9 mouse cellular contexts compared by ENCODE assay signal in genomic region chr9:66732791-66733691, GRCm38 (mm10). TPM values are rescaled to one million over a fixed set of nuclear protein-coding genes. Genes with fewer than 3 reads are reported as not detected.
DNase-seq lines count a peak whose midpoint lies in the region; ATAC-seq and TF ChIP-seq lines count a peak whose summit lies in the region.
"Had no signal": no experiment of that assay in that cellular context is flagged by ENCODE, and none has a peak within 500 bp of the region (broad histone marks: within the 10 kb centered on the region; RNA-seq: fewer than 3 reads in every experiment).

No protein-coding gene starts in this region.

- no peak for TF ChIP-seq CTCF in thymus, adult 2 months (IDR thresholded peaks at IDR 0.05; ENCODE audit: borderline replicate concordance, control insufficient read depth, extremely low read depth, insufficient read depth, low read length, poor library complexity)

- peak; percentile 16 for DNase-seq in embryo, embryonic 10 days (ENCODE audit: low spot score)
- DNase-seq in embryo, embryonic 9.5 days (ENCODE audit: extremely low spot score), result no peak
- peak; percentile 6 for DNase-seq in thymus, adult 2 months
- no peak for DNase-seq in thymus, adult 18-20 months
- peak; percentile 55 for DNase-seq in kidney, postnatal 10 days
- DNase-seq in spleen, postnatal 14 days (ENCODE audit: low spot score in 2 of 2), result no peak

- H3K27ac ChIP-seq in thymus, adult 2 months (ENCODE audit: control insufficient read depth, insufficient read depth, low read length), result no peak overlapping the region
- peak overlapping the region; percentile 73 for H3K27ac ChIP-seq in limb, embryonic 15.5 days
- H3K27ac ChIP-seq: hindbrain, embryonic 15.5 days had no signal

- ATAC-seq in limb, embryonic 15.5 days (ENCODE audit: insufficient number of reproducible peaks, low FRiP score, low TSS enrichment, low read depth), result no peak; the same call in 1 of the 2 replicates
- ATAC-seq in activated CD4-positive, CD25-positive, alpha-beta regulatory T cell, adult 4 months, result no peak

- H3K27me3 ChIP-seq in thymus, adult 2 months (ENCODE audit: control insufficient read depth, insufficient read depth, low read length), result no peaks in the 10 kb centered on the region
- H3K27me3 ChIP-seq in limb, embryonic 15.5 days, result no peaks in the 10 kb centered on the region
- H3K27me3 ChIP-seq: hindbrain, embryonic 15.5 days had no signal

- no peaks in the 10 kb centered on the region for H3K9me3 ChIP-seq in limb, embryonic 15.5 days
- H3K9me3 ChIP-seq: hindbrain, embryonic 15.5 days had no signal

- H3K4me1 ChIP-seq in thymus, adult 2 months (replicated peaks; ENCODE audit: control insufficient read depth, insufficient read depth, low read length), result 0 out of 2 replicates have a peak, but pooled peaks cover 2% of the 10 kb centered on the region
- H3K4me1 ChIP-seq in limb, embryonic 15.5 days, result peaks cover 12% of the 10 kb centered on the region

- no peak overlapping the region for H3K4me2 ChIP-seq in limb, embryonic 15.5 days
- H3K4me2 ChIP-seq: hindbrain, embryonic 15.5 days had no signal

- no peak overlapping the region for H3K9ac ChIP-seq in limb, embryonic 15.5 days
- H3K9ac ChIP-seq: hindbrain, embryonic 15.5 days had no signal

- no peaks in the 10 kb centered on the region for H3K36me3 ChIP-seq in thymus, adult 2 months (ENCODE audit: control insufficient read depth, insufficient read depth, low read length)
- H3K36me3 ChIP-seq in limb, embryonic 15.5 days, result no peaks in the 10 kb centered on the region; the same call in 1 of the 2 replicates
- H3K36me3 ChIP-seq: hindbrain, embryonic 15.5 days had no signal

- TF ChIP-seq POLR2A in thymus, adult 2 months (IDR thresholded peaks at IDR 0.05; ENCODE audit: control insufficient read depth, extremely low read depth, insufficient read depth, low read length, poor library complexity), result no peak

- WGBS in thymus, adult 2 months, result 73% methylated on average over 15 of the region's 15 CpGs
- WGBS in limb, embryonic 15.5 days, result 29% methylated on average over 15 of the region's 15 CpGs

- no peak overlapping the region for H3K4me3 ChIP-seq in thymus, adult 2 months (ENCODE audit: control insufficient read depth, insufficient read depth, low read length)
- no peak overlapping the region for H3K4me3 ChIP-seq in limb, embryonic 15.5 days
- H3K4me3 ChIP-seq: hindbrain, embryonic 15.5 days had no signal

RNA-seq across cellular contexts. Expression of gene Car12, which starts 19.6 kb away (rescaled TPM):
- 4.9 and 5.7 TPM in 2 replicates for polyA plus RNA-seq in thymus, adult 2 months (2012; rRNA removed)
- 33.6 and 33.9 TPM in 2 replicates for polyA plus RNA-seq in limb, embryonic 15.5 days (2015; fragmentation: Nextera tagmentation; extraction: Ambion mirVana)
- polyA plus RNA-seq in activated CD4-positive, CD25-positive, alpha-beta regulatory T cell, adult 4 months (2017; shearing (Covaris generic)), result 10 to 100 TPM in 1 of 2 experiments, 1 to 10 TPM in 1; 9.0 to 11.3 TPM

Comparison
In these comparisons a context has a peak if more than half of its experiments do, and no peak if none do; other contexts are left out.
1. DNase-seq: peak in embryo, embryonic 10 days (single experiment), thymus, adult 2 months (single experiment) and kidney, postnatal 10 days (single experiment); none in embryo, embryonic 9.5 days (single experiment), thymus, adult 18-20 months (0 of 2) and spleen, postnatal 14 days (0 of 2).